Mouse (Mus musculus) intestine, embryonic 16.5 days (tissue): Measurements from ENCODE around the gene Lgi2. TPM values are rescaled to one million over a fixed set of nuclear protein-coding genes. Genes with fewer than 3 reads are reported as not detected.

Experiments
- ATAC-seq: fragments of 200-750 bp; cut with Nextera tagmentation; 2 replicates; pipeline ENCODE4 v1.8.0; 2017; ENCODE audit warnings: moderate TSS enrichment, moderate library complexity
- H3K27ac ChIP-seq: fragments of 300-500 bp; sonication (generic); 2 replicates; pipeline ENCODE4 v1.5.1; 2014; ENCODE audit warnings: mild to moderate bottlenecking, low read length
- H3K27me3 ChIP-seq: fragments of 300-500 bp; sonication (generic); replicated peaks from 2 replicates; pipeline ENCODE4 v1.6.1; 2014; ENCODE audit warnings: low read length, control low read depth, mixed read lengths; ENCODE audit not compliant: control insufficient read depth, insufficient read depth
- H3K36me3 ChIP-seq: fragments of 300-500 bp; sonication (generic); 2 replicates; pipeline ENCODE4 v1.6.1; 2014; ENCODE audit warnings: low read length, control low read depth; ENCODE audit not compliant: control insufficient read depth, insufficient read depth
- H3K4me1 ChIP-seq: fragments of 300-500 bp; sonication (generic); 2 replicates; pipeline ENCODE4 v1.6.1; 2014; ENCODE audit warnings: low read length, control low read depth, mixed read lengths; ENCODE audit not compliant: control insufficient read depth, insufficient read depth
- H3K4me2 ChIP-seq: fragments of 300-500 bp; sonication (generic); 2 replicates; pipeline ENCODE4 v1.6.1; 2014; ENCODE audit warnings: low read depth, low read length, control low read depth
- H3K4me3 ChIP-seq: fragments of 300-500 bp; sonication (generic); 2 replicates; pipeline ENCODE4 v1.5.1; 2014; ENCODE audit warnings: mild to moderate bottlenecking, low read length
- H3K9ac ChIP-seq: fragments of 300-500 bp; sonication (generic); 2 replicates; pipeline ENCODE4 v1.6.1; 2014; ENCODE audit warnings: low read depth, low read length
- H3K9me3 ChIP-seq: fragments of 300-500 bp; sonication (generic); 2 replicates; pipeline ENCODE4 v1.6.1; 2016; ENCODE audit warnings: low read length, control low read depth; ENCODE audit not compliant: control insufficient read depth
- WGBS: fragments of 180-500 bp; shearing (Covaris S2); extraction: QIAGEN DNeasy Blood & Tissue Kit; methylation state at CpG from one replicate; pipeline ENCODE4 v1.1.7; 2014; 5-methylcytosine and 5-hydroxymethylcytosine counted together
- polyA plus RNA-seq: library from polyadenylated mRNA; unstranded; fragments of >200 nt; fragmentation: Nextera tagmentation; extraction: Ambion mirVana; gene quantifications from 2 replicates; pipeline ENCODE4 v1.2.1, GENCODE M21; 2015

Lgi2 gene
- polyA plus RNA-seq, 1 experiment from 2014 or later = 2.9 TPM

DNA sequence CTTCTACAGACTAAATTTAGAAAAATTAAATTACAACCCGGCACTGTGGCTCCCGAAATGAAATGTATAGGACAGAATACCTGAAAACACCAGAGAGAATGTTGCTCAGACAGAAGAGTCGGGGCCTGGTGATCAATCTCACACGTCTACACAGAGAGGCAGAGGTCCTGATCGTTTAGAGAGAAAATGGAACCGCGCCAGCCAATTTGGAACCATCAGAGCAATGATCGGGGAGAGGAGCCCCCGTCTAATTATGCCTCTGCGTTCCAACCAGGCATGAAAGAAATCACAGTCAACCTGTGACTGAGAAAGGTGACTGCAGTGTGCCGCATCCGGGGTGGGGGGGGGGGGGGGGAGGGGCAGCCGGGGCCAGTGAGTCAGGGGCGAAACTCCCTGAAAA is 70.6 kb downstream of the Lgi2 start:
- no peak overlapping the region for H3K27ac ChIP-seq
- H3K9ac ChIP-seq = no peak overlapping the region
- no peaks in the 10 kb centered on the region for H3K27me3 ChIP-seq
- H3K4me3 ChIP-seq = no peak overlapping the region
- H3K9me3 ChIP-seq = no peaks in the 10 kb centered on the region
- no peaks in the 10 kb centered on the region for H3K4me1 ChIP-seq
- no peaks in the 10 kb centered on the region for H3K36me3 ChIP-seq
- 43% methylated on average over 14 of the region's 14 CpGs for WGBS
- no peak for ATAC-seq
- no peak overlapping the region for H3K4me2 ChIP-seq

DNA sequence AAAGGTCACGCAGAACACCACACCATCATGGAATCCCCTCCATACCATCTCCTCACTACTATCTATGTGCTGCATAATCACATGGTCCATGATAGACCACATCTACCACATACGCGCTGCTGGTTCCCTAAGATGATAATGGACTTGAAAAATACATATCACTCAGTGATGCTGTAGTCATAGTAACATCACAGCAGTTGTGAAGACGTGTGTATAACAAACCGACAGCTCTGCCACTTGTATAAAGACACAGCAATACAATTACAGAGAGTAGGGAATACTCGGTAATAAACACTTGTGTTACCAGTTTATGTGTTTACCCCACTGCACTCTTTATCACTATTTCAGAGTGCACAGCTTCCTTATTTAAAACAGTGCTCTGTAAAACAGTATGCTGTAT is 74.8 kb downstream of the Lgi2 start:
- H3K36me3 ChIP-seq = no peaks in the 10 kb centered on the region
- no peak overlapping the region for H3K9ac ChIP-seq
- ATAC-seq = no peak
- no peaks in the 10 kb centered on the region for H3K27me3 ChIP-seq
- no peaks in the 10 kb centered on the region for H3K4me1 ChIP-seq
- 84% methylated on average over 6 of the region's 6 CpGs for WGBS
- H3K9me3 ChIP-seq = no peaks in the 10 kb centered on the region
- H3K4me2 ChIP-seq = no peak overlapping the region
- H3K27ac ChIP-seq = no peak overlapping the region
- H3K4me3 ChIP-seq = no peak overlapping the region

DNA sequence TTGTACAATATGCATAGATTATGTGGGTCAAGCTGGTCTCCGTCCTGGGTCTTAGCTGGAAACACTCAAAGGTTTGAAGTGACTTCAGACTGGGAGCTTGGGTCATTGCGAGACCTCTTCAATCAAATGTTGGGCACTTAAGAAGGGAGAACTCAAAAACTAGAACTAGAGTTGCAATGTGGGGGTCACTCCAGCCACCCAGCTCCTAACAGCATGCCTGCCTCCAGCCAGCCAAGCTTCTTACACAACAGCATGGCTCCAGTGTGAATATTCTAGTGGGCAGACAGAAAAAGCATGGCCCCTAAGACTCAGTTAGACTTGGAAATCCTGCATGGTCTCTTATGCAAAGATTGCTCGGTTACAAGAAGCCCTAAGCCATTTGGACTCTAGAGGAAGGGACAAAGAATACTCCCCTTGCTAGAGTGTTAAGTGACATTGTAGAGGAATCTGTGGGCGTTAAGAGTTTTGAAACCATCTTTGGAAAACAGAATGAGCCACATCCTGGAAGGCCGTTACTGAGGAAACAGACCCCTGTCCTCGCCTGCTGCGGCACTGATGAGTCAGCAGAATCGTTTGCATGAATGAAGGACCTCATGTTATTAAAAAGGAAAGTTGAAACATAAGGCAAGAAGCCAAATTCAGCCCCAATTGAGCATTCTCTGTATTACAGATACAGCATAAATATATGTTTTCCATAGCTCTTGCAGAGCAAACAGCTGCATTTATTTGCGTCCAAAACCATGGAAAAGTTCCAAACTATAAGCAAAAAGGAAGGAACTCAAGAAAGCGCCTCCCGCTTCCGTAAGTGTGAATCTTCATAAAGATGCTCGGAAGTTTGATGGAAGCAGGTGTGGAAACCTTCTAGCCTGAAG is 78.5 kb downstream of the Lgi2 start:
- H3K4me1 ChIP-seq = no peaks in the 10 kb centered on the region
- no peak overlapping the region for H3K27ac ChIP-seq
- H3K27me3 ChIP-seq = no peaks in the 10 kb centered on the region
- no peak overlapping the region for H3K4me2 ChIP-seq
- no peak overlapping the region for H3K4me3 ChIP-seq
- no peak for ATAC-seq
- H3K36me3 ChIP-seq = no peaks in the 10 kb centered on the region
- WGBS = 66% methylated on average over 13 of the region's 13 CpGs
- H3K9ac ChIP-seq = no peak overlapping the region
- H3K9me3 ChIP-seq = no peaks in the 10 kb centered on the region

Other genes with a start within 250 kb of the Lgi2 start
- 1.6 TPM in 2 replicates for gene Sod3, start 202.7 kb downstream of the Lgi2 start, polyA plus RNA-seq
- 2.8 and 3.2 TPM in 2 replicates for gene Ccdc149, start 94.9 kb downstream of the Lgi2 start, polyA plus RNA-seq
- gene Sepsecs, start 103.2 kb upstream of the Lgi2 start, polyA plus RNA-seq = 11.9 and 12.9 TPM in 2 replicates
- gene Pi4k2b, start 175.1 kb upstream of the Lgi2 start, polyA plus RNA-seq = 15.5 and 20.2 TPM in 2 replicates
- gene Zcchc4, start 208.9 kb upstream of the Lgi2 start, polyA plus RNA-seq = 10.8 and 11.6 TPM in 2 replicates